Mouse (Mus musculus) small intestine, adult 2 months (tissue): ENCODE results near the gene Tbc1d21. TPM values are rescaled to one million over a fixed set of nuclear protein-coding genes. Genes with fewer than 3 reads are reported as not detected.

Experiments
- H3K27ac ChIP-seq: fragments of 200-500 bp; 2 replicates; pipeline ENCODE4 v1.5.1; 2012; ENCODE audit warnings: low read depth, low read length, control low read depth, inconsistent platforms; ENCODE audit not compliant: insufficient read depth
- H3K27me3 ChIP-seq: fragments of 200-500 bp; 2 replicates; pipeline ENCODE4 v1.6.1; 2012; ENCODE audit warnings: mild to moderate bottlenecking, moderate library complexity, low read length, inconsistent platforms; ENCODE audit not compliant: control insufficient read depth, insufficient read depth
- H3K36me3 ChIP-seq: fragments of 200-500 bp; 2 replicates; pipeline ENCODE4 v1.6.1; 2012; ENCODE audit warnings: mild to moderate bottlenecking, low read length, control low read depth, inconsistent platforms; ENCODE audit not compliant: control insufficient read depth, insufficient read depth
- H3K4me1 ChIP-seq: fragments of 200-500 bp; 2 replicates; pipeline ENCODE4 v1.6.1; 2012; ENCODE audit warnings: low read length, inconsistent platforms, mixed read lengths; ENCODE audit not compliant: control insufficient read depth, insufficient read depth, insufficient read length
- H3K4me3 ChIP-seq: fragments of 200-500 bp; 2 replicates; pipeline ENCODE4 v1.5.1; 2012; ENCODE audit warnings: low read depth, mild to moderate bottlenecking, control low read depth, inconsistent platforms, low read length, moderate library complexity
- CTCF ChIP-seq: fragments of 200-500 bp; IDR thresholded peaks from 2 replicates; pipeline ENCODE4 v1.5.1; 2012; ENCODE audit warnings: low read depth, mild to moderate bottlenecking, control low read depth, inconsistent platforms, low read length, moderate library complexity, mixed read lengths; ENCODE audit not compliant: insufficient replicate concordance, insufficient read length; ENCODE audit errors: extremely low read depth
- POLR2A ChIP-seq: fragments of 200-500 bp; IDR thresholded peaks from 2 replicates; pipeline ENCODE4 v1.6.1; 2012; ENCODE audit warnings: low read depth, mild to moderate bottlenecking, control low read depth, inconsistent platforms, low read length, moderate library complexity
- WGBS: fragments of 180-500 bp; shearing (Covaris S2); methylation state at CpG from one replicate; pipeline ENCODE4 v1.1.7; 2018; 5-methylcytosine and 5-hydroxymethylcytosine counted together
- polyA plus RNA-seq: library from polyadenylated mRNA; depleted of rRNA; stranded (reverse); fragments of >200 nt; gene quantifications from 2 replicates; pipeline ENCODE4 v1.2.3, GENCODE M21; 2012

Tbc1d21 gene
- polyA plus RNA-seq, 1 experiment: not detected

- Histone ChIP-seq H3K27ac (no peak overlapping the region), H3K4me1 (no peaks in the 10 kb centered on the region), H3K27me3 (no peaks in the 10 kb centered on the region), H3K36me3 (no peaks in the 10 kb centered on the region), H3K4me3 (no peak overlapping the region)
- 86% methylated on average over 8 of the region's 8 CpGs for whole genome bisulfite sequencing
- TF ChIP-seq POLR2A (no peak), CTCF (no peak)
These were observed 24.4 kb upstream of the Tbc1d21 start for GRCm38 (mm10) chr9:58394605-58395004.

GRCm38 (mm10) chr9:58393875-58394274 lies 23.6 kb upstream of the Tbc1d21 start:
- WGBS: 56% methylated on average over 1 of the region's 1 CpGs

GRCm38 (mm10) chr9:58388381-58388780 lies 18.1 kb upstream of the Tbc1d21 start:
- no peak overlapping the region for H3K27ac ChIP-seq
- H3K27me3 ChIP-seq: no peaks in the 10 kb centered on the region
- H3K4me1 ChIP-seq: no peaks in the 10 kb centered on the region
- H3K4me3 ChIP-seq: no peak overlapping the region
- no peaks in the 10 kb centered on the region for H3K36me3 ChIP-seq
- TF ChIP-seq CTCF: no peak
- TF ChIP-seq POLR2A: no peak
- WGBS: 53% methylated on average over 3 of the region's 3 CpGs

More at GRCm38 (mm10) chr9:58393875-58394274, 23.6 kb upstream of the Tbc1d21 start:
- H3K4me1 ChIP-seq: no peaks in the 10 kb centered on the region
- H3K36me3 ChIP-seq: no peaks in the 10 kb centered on the region
- H3K27ac ChIP-seq: no peak overlapping the region
- TF ChIP-seq CTCF (no peak), POLR2A (no peak)
- no peak overlapping the region for H3K4me3 ChIP-seq
- H3K27me3 ChIP-seq: no peaks in the 10 kb centered on the region

- WGBS: 14% methylated on average over 4 of the region's 4 CpGs
- no peaks in the 10 kb centered on the region for H3K27me3 ChIP-seq
- no peaks in the 10 kb centered on the region for H3K36me3 ChIP-seq
- H3K4me1 ChIP-seq: no peaks in the 10 kb centered on the region; the same call in 1 of the 2 replicates
- no peak overlapping the region for H3K4me3 ChIP-seq
- TF ChIP-seq POLR2A (no peak), CTCF (no peak)
- no peak overlapping the region for H3K27ac ChIP-seq
These were observed 8.6 kb upstream of the Tbc1d21 start for GRCm38 (mm10) chr9:58378878-58379277.

- no peaks in the 10 kb centered on the region for H3K27me3 ChIP-seq
- H3K27ac ChIP-seq: no peak overlapping the region
- no peak overlapping the region for H3K4me3 ChIP-seq
- TF ChIP-seq POLR2A (no peak), CTCF (no peak)
- no peaks in the 10 kb centered on the region; the same call in 1 of the 2 replicates for H3K4me1 ChIP-seq
- H3K36me3 ChIP-seq: no peaks in the 10 kb centered on the region
- WGBS: 62% methylated on average over 12 of the region's 12 CpGs
These were observed 3.7 kb upstream of the Tbc1d21 start for GRCm38 (mm10) chr9:58373912-58374431.

GRCm38 (mm10) chr9:58371914-58372313 lies 1.7 kb upstream of the Tbc1d21 start:
- no peaks in the 10 kb centered on the region for H3K4me1 ChIP-seq
- WGBS: 47% methylated on average over 8 of the region's 8 CpGs
- TF ChIP-seq CTCF: no peak
- TF ChIP-seq POLR2A: no peak

GRCm38 (mm10) chr9:58369644-58370043 lies 611 bp downstream of the Tbc1d21 start:
- Histone ChIP-seq H3K36me3 (no peaks in the 10 kb centered on the region), H3K27me3 (no peaks in the 10 kb centered on the region), H3K27ac (no peak overlapping the region), H3K4me1 (no peaks in the 10 kb centered on the region), H3K4me3 (no peak overlapping the region)
- no peak for TF ChIP-seq POLR2A
- no peak for TF ChIP-seq CTCF
- 45% methylated on average over 6 of the region's 6 CpGs for WGBS

More at GRCm38 (mm10) chr9:58371914-58372313, 1.7 kb upstream of the Tbc1d21 start:
- Histone ChIP-seq H3K36me3 (no peaks in the 10 kb centered on the region), H3K4me3 (no peak overlapping the region), H3K27ac (no peak overlapping the region), H3K27me3 (no peaks in the 10 kb centered on the region)
